Mouse (Mus musculus) lung, adult 2 months (tissue): ENCODE data around the gene Med19.

Source experiments
- CTCF ChIP-seq: fragments of 200-500 bp; IDR thresholded peaks from 2 replicates; pipeline ENCODE4 v1.5.1; 2011; ENCODE audit warnings: mild to moderate bottlenecking, low read length, control low read depth; ENCODE audit not compliant: insufficient read depth
- POLR2A ChIP-seq: fragments of 200-500 bp; IDR thresholded peaks from 2 replicates; pipeline ENCODE4 v1.6.1; 2011; ENCODE audit warnings: low read depth, mild to moderate bottlenecking, control low read depth, low read length, borderline replicate concordance; ENCODE audit errors: extremely low read depth

DNA sequence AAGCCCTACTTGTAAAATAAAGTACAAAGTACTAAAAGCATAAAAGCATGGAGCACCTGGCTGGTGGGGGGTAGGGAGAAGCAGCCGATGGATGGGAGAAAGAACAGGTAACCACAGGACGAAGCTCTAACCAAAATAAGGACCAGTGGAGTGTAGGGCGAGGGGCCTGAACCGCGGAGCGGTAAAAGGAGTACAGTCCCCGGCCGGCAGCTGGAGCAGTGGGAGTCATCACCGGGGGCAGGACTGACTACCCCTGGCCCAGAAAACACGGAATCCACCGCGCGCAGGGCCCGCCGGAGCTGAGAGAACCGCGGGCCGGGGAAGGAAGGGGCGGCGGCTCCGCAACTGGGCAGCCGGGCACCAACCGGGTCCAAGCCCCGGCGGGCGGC lies 36.2 kb downstream of the Med19 start:
- TF ChIP-seq POLR2A (no peak), CTCF (no peak)
